Mouse (Mus musculus) liver, adult 2 months (tissue): ENCODE results near the gene Abhd2. TPM values are rescaled to one million over a fixed set of nuclear protein-coding genes. Genes with fewer than 3 reads are reported as not detected.

Experiments used
- DNase-seq: peaks from one replicate; pipeline ENCODE4 v3.0.0-alpha.2; 2011; ENCODE audit warnings: low read depth, low spot score; ENCODE audit errors: extremely low read depth
- H3K27ac ChIP-seq: fragments of 200-500 bp; replicated peaks from 2 replicates; pipeline ENCODE4 v1.5.1; 2012; ENCODE audit warnings: low read depth, mild to moderate bottlenecking, control low read depth, inconsistent platforms, low read length; ENCODE audit not compliant: insufficient read depth
- H3K27me3 ChIP-seq: fragments of 200-500 bp; 2 replicates; pipeline ENCODE4 v1.6.1; 2012; ENCODE audit warnings: mild to moderate bottlenecking, moderate library complexity, low read length, inconsistent platforms; ENCODE audit not compliant: control insufficient read depth, insufficient read depth
- H3K36me3 ChIP-seq: fragments of 200-500 bp; 2 replicates; pipeline ENCODE4 v1.6.1; 2012; ENCODE audit warnings: low read length, inconsistent platforms; ENCODE audit not compliant: control insufficient read depth, insufficient read depth
- H3K4me1 ChIP-seq: fragments of 200-500 bp; 2 replicates; pipeline ENCODE4 v1.6.1; 2011; ENCODE audit warnings: low read length; ENCODE audit not compliant: control insufficient read depth, insufficient read depth
- H3K4me3 ChIP-seq: fragments of 200-500 bp; 2 replicates; pipeline ENCODE4 v1.5.1; 2011; ENCODE audit warnings: low read depth, mild to moderate bottlenecking, control low read depth, low read length, moderate library complexity; ENCODE audit not compliant: insufficient read depth
- H3K79me2 ChIP-seq: fragments of 200-500 bp; 2 replicates; pipeline ENCODE4 v1.6.1; 2012; ENCODE audit warnings: inconsistent platforms, mild to moderate bottlenecking, low read length, moderate library complexity; ENCODE audit not compliant: control insufficient read depth, insufficient read depth
- H3K9ac ChIP-seq: fragments of 200-500 bp; 2 replicates; pipeline ENCODE4 v1.6.1; 2012; ENCODE audit warnings: low read depth, mild to moderate bottlenecking, control low read depth, inconsistent platforms, low read length
- CTCF ChIP-seq: fragments of 200-500 bp; IDR thresholded peaks from 2 replicates; pipeline ENCODE4 v1.5.1; 2011; ENCODE audit warnings: low read depth, low read length, control low read depth
- POLR2A ChIP-seq: fragments of 200-500 bp; IDR thresholded peaks from 2 replicates; pipeline ENCODE4 v1.6.1; 2011; ENCODE audit warnings: low read length, control low read depth; ENCODE audit not compliant: insufficient read depth; ENCODE audit errors: extremely low read depth
- WGBS: fragments of 180-500 bp; shearing (Covaris S2); methylation state at CpG from one replicate; pipeline ENCODE4 v1.1.7; 2018; 5-methylcytosine and 5-hydroxymethylcytosine counted together
- polyA plus RNA-seq: library from polyadenylated mRNA; depleted of rRNA; stranded (reverse); fragments of >200 nt; gene quantifications from 2 replicates; pipeline ENCODE4 v1.2.3, GENCODE M21; 2012
- total RNA-seq: library from RNA; depleted of rRNA; stranded (reverse); fragments of >200 nt; gene quantifications from 2 replicates; pipeline ENCODE4 v1.2.3, GENCODE M21; 2014

Gene Abhd2
- total and polyA plus RNA-seq, 2 experiments: 46.4 to 51.2 TPM

- Histone ChIP-seq H3K79me2 (no peaks in the 10 kb centered on the region), H3K4me3 (no peak overlapping the region), H3K27me3 (no peaks in the 10 kb centered on the region), H3K36me3 (peaks cover 22% of the 10 kb centered on the region), H3K27ac (no peak overlapping the region), H3K9ac (no peak overlapping the region), H3K4me1 (no peaks in the 10 kb centered on the region)
- TF ChIP-seq POLR2A (no peak), CTCF (no peak)
- 88% methylated on average over 5 of the region's 5 CpGs for WGBS
- DNase-seq: no peak
Measured at GRCm38 (mm10) chr7:79328769-79329168, 55.8 kb downstream of the Abhd2 start.

GRCm38 (mm10) chr7:79331197-79331596 lies 58.2 kb downstream of the Abhd2 start:
- Histone ChIP-seq H3K36me3 (peaks cover 18% of the 10 kb centered on the region), H3K4me3 (no peak overlapping the region), H3K79me2 (no peaks in the 10 kb centered on the region), H3K4me1 (no peaks in the 10 kb centered on the region), H3K27me3 (no peaks in the 10 kb centered on the region), H3K9ac (no peak overlapping the region), H3K27ac (no peak overlapping the region)
- TF ChIP-seq CTCF: no peak
- TF ChIP-seq POLR2A: no peak
- 89% methylated on average over 10 of the region's 10 CpGs for whole genome bisulfite sequencing
- no peak for DNase-seq

- 66% methylated on average over 3 of the region's 3 CpGs for WGBS
- Histone ChIP-seq H3K9ac (no peak overlapping the region), H3K27me3 (no peaks in the 10 kb centered on the region), H3K27ac (no peak overlapping the region), H3K79me2 (no peaks in the 10 kb centered on the region), H3K36me3 (peaks cover 11% of the 10 kb centered on the region), H3K4me1 (no peaks in the 10 kb centered on the region), H3K4me3 (no peak overlapping the region)
- no peak for TF ChIP-seq POLR2A
- no peak for TF ChIP-seq CTCF
- DNase-seq: no peak
Measured at GRCm38 (mm10) chr7:79333419-79333818, 60.4 kb downstream of the Abhd2 start.

- Histone ChIP-seq H3K4me1 (no peaks in the 10 kb centered on the region), H3K4me3 (no peak overlapping the region), H3K36me3 (no peaks in the 10 kb centered on the region), H3K27me3 (no peaks in the 10 kb centered on the region), H3K9ac (no peak overlapping the region), H3K27ac (no peak overlapping the region), H3K79me2 (no peaks in the 10 kb centered on the region)
- TF ChIP-seq POLR2A: no peak
- no peak for TF ChIP-seq CTCF
- DNase-seq: no peak
- 94% methylated on average over 8 of the region's 8 CpGs for WGBS
Measured at GRCm38 (mm10) chr7:79336362-79336910, 63.4 kb downstream of the Abhd2 start.

GRCm38 (mm10) chr7:79345902-79346301 lies 72.9 kb downstream of the Abhd2 start:
- Histone ChIP-seq H3K36me3 (peaks cover 4% of the 10 kb centered on the region), H3K9ac (no peak overlapping the region), H3K79me2 (no peaks in the 10 kb centered on the region), H3K27me3 (no peaks in the 10 kb centered on the region), H3K4me1 (no peaks in the 10 kb centered on the region), H3K4me3 (no peak overlapping the region), H3K27ac (no peak overlapping the region)
- peak; percentile 42 for DNase-seq
- 50% methylated on average over 4 of the region's 4 CpGs for WGBS
- TF ChIP-seq CTCF (0 out of 2 replicates have a peak, but pooled peaks have one; percentile 26), POLR2A (no peak)

- 32% methylated on average over 8 of the region's 8 CpGs for WGBS
- no peak overlapping the region for H3K4me3 ChIP-seq
- H3K36me3 ChIP-seq: peaks cover 4% of the 10 kb centered on the region
Measured at GRCm38 (mm10) chr7:79346555-79347075, 73.6 kb downstream of the Abhd2 start.

More at GRCm38 (mm10) chr7:79346555-79347075, 73.6 kb downstream of the Abhd2 start:
- DNase-seq: peak; percentile 76
- Histone ChIP-seq H3K27me3 (no peaks in the 10 kb centered on the region), H3K27ac (no peak overlapping the region), H3K9ac (no peak overlapping the region), H3K4me1 (no peaks in the 10 kb centered on the region), H3K79me2 (no peaks in the 10 kb centered on the region)
- TF ChIP-seq POLR2A (no peak), CTCF (no peak)
